Mouse (Mus musculus) layer of hippocampus, adult 9-11 months (tissue): ENCODE results near the gene Olfr1437.
"Not testable (repeated sequence)": the region's sequence is repeated elsewhere in the genome, so short reads cannot be mapped to it uniquely, and the experiment has no call there.

Source experiments
- DNase-seq: peaks from one replicate; pipeline ENCODE4 v3.0.0; 2022

Gene Olfr1437

DNA sequence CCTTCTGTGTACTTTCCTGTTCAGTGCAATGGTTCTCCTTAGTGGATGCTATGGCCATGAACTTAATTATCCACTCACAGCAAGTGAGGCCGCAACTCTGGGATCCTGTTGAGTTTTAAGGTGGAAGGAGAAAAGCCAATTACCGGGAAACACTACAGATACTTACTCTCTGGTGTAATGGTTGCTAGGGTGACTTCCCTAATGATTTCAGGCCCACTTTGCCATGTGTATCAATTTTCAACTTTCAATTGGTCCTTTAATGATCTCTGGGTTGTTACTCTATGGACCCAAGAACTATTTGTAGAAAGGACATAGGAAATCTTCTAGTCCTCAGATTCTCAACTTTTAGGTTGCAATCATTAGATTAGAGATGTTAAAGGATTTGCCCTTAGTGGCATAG is at the start of gene Olfr1437:
Olfr1437 (minus strand) TSS at position 101 of the 400 bp plus-strand sequence.
- no peak for DNase-seq

DNA sequence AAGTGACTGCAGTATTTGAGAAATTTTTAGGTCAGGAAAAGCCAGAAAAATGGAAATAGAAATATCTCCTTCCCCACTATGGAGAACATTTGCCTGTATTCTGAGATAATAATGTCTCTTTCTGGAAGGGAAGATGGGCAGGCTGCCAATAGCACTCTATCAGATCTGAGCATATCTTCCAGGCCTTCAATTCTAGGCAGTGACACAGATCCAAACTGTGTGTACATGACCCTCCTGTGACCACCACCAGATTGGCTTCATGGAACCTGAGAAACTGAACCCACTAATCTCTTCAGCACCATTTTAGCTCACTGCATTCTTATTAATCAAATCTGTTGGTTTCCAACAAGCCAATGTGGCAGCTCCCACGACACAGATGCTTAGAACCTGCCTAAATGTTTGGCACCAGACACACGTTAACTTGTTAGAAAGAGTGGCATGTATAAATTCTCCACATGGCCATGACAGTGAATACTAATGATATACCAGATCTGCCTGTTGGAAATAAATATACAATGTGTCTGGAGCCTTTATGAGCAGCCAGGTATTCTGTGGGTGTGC is 49.6 kb upstream of the Olfr1437 start:
- DNase-seq, result peak; percentile 84

- DNase-seq, result no peak
Observed at GRCm38 (mm10) chr19:12373004-12373403, 48.1 kb upstream of the Olfr1437 start.

DNA sequence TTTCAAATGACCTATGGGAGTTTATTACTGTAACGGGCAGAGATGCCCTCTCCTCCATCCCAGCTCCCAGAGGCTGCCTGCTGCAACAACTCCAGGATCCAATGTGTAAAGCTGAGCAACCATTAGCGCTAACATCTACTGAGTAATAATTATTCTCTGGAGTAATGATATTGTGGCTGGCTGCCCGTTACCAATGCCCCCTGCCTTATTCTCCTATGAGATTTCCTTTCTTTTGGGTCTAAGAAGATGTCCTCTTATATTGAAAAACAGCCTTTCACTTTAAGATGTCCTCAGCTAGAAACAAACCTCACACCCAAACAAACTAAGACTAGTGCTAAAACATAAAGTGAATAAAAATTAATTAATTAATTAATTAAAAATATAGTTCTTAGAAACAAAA is 10.9 kb upstream of the Olfr1437 start, which contains the start of gene Olfr1438-ps1:
Olfr1438-ps1 (minus strand) TSS at position 101 of the 400 bp plus-strand sequence.
- no peak for DNase-seq

DNA sequence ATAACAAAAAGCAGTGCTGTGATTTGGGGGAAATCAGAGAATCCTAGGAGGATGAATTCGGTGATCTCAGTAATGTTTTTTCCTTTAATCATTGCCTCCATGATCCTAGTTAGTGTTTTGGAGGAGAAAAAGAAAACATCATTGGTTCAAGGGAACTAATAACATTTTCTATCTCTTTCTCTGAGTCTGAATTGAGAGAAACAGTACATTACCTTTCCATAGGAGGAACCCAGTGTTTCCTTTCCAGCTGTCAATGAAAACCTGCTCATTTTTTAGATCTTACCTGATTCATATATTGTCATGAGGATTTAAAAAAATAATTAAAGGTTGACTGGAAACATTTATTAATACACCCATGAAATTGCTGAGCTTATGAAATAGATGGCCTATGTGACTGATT is 25.9 kb downstream of the Olfr1437 start, which contains the start of gene Olfr1436:
Olfr1436 (minus strand) TSS at position 101 of the 400 bp plus-strand sequence.
- DNase-seq, result not testable (repeated sequence)

DNA sequence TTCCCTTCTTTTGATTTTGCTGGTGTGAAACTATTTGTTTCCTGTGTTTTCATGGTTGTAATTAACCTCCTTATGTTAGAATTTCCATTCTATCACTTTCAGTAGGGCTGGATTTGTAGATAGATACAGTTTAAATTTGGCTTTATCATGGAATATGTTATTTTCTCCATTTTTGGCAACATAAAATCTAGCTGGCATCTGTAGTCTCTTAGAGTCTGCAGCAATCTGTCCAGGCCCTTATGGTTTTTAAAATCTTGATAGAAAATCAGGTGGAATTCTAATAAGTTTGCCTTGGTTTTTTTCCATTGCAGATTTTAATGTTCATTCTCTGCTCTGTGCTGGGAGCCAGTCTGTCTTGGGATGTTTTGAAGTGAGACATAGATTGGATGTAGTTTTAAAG is 31.9 kb downstream of the Olfr1437 start:
- peak; percentile 24 for DNase-seq

DNA sequence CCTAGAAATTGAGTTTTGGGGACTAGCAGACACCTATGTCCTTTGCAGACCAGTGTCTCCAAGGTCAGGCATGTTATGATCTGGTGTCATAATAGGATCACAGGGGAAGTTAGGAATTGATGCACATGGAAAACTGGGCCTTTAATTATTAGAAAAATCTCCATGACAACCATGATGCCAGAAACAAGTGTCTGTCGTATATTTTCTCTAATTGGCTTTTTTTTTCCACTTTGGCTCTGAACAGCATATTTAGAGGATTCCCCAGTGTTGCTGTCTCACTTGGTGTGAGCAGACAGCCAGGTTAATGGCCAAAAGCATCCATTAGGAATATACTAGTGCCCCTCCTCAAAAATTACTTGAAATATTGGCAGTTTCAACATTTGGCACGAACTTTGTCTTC is 45.3 kb downstream of the Olfr1437 start, which contains the start of gene Olfr1434:
Olfr1434 (plus strand) TSS at position 301 of the 400 bp plus-strand sequence.
- no peak for DNase-seq
